Mouse (Mus musculus): Measurements from ENCODE around the gene Gucy2d.
A peak's percentile ranks its signal among the peaks of the same experiment; 100 is the strongest.

Gene Gucy2d

DNA sequence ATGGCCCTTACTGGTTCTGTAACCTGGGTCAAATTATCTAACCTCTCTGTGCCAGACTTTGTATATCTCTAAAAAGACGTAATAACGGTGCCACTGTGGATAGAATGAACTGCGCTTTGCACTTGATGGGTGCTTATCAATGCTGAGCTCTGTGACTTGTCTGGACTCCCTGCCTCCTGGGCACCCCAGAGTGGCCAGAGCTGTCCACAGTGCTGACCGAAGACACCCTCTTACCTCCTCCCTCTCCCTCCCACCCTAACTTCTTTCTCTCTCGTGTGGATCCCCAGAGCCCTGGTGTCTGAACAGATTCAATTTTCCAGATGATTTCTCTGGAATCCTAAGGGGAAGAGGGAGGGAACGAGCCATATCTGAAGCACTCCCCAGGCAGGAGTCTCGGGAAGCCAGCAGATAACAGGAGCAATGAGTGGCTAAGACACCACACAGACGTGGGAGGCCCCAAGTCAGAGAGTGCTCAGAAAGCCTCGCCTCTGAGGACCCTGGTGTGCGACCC lies at the start of gene Gucy2d:
Gene Gucy2d, plus strand, starts transcription at position 461 of the 511 bp plus-strand sequence.
- DNase-seq = no peak

DNA sequence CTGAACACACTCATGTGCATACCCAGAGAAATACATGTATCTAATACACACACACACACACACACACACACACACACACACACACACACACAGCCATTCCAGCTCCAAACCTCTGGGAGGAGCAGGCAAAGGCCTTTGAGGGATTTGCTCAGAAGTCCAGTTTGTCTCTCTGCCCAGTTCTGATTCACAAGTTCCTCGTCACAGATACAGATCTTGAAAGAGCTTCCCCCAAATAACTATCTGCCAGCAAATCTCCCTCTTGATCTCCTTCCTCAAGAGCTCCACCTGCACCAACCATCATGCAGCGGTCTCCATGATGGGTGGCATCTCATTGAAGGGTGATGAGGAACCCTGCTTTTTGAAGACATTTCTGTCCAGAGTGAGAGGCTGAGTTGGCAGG lies 49.7 kb upstream of the Gucy2d start:
- no peak for DNase-seq

DNA sequence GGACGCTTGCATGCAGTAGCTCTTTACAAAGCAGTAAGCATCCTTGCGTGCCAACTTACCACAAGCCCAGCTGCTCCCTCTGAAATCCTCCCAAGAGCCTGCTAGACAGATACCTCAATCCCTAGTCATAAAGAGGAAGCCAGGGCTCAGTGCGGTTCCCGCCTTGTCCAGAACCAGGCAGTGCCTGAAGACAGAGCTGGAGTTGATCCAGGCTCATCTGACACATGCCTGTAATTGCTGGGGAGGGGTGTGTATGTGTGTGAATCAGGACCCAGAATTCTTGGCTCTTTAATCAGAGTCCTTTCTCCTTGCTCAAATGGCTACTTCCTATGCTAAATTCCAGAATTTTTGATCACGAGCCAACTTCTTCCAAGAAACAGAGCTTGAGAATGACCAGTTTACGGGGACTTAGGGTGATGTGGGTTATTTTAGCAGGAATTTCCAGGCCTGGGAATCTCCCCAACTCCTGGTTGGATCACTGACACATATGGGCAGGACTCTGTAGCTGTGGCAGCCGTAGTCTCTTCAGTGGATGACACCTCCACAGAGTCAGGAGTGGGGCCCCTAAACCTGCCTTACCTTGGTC lies 48.8 kb upstream of the Gucy2d start:
- DNase-seq = no peak

DNA sequence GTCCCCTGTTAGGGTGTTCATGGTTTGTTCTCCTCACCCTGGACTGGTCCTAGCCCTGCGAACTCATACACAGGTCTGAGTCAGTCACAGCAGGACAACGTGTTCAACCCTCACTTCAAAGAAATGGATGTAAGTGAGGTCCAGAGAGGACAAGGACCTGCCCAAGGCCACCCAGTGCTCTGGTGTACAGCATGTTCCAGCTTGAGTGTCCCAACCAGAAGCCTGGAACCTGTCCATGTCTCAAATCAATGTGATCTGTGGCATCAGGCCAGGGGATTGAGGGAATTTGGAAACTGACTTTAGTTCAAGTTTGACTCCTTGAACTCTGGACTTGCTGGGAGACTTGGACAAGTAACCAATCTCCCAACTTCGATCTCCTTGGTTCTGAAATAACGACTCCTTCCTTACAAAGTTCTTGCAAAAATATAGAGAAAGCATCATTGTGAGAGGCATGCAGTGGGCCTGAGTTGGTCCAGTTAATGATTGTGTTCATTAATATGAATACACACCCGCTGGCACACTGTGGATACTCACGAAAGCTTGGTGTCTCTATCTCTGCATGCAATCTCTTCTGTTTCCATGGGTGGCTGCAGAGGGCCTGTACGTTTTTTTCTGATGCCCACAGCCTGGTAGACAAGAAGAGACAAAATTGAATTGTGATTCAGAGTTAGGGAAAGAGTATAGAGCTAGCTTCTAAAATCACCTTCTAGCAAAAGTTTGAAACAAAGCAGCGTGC lies 47.6 kb upstream of the Gucy2d start:
- DNase-seq = no peak

DNA sequence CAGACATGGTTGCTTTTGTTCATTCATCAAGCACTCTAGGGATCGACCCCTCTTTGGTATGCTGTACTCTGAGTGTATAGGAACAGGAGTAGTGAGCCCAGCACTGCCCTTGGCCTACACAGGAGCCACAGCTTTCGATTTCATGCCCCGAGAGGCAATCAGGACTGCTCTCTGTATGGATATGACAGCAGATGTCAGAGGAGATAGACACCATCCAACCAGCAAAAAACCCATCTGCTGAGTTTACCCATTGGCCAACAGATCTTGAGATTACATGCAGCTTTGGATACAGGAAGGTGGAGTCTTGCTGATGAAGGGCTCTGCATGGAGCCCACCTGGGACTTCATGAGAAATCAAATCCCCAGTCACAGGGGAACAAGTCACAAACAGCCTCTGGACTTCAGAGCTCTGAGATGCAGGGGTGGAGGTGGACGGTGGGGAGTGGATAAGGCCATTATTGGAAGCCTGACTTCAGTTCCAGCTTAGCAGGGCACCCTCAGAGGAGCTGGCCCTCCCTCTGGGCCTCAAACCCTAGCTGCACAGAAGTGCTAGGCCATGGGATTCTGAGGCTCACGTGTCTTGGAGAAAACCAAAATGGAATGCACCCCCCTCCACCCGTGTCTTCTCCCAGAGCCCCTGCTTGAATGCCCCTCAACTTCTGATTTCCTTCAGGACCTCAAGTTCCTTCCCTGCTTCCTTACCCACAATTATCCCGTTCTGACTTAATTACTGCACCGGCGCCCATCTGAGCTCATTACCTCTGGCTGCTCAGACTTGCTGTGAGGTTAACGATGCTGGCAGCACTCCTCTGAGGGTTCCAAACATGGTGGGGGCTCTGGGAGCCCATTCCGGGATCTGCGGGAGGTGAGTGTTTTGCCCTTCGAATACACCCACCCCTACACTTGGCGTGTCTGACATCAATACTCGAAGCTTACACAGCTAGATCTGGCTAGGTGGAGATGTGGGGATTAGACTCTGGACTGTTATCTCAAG lies 37.3 kb upstream of the Gucy2d start:
- DNase-seq = no peak

DNA sequence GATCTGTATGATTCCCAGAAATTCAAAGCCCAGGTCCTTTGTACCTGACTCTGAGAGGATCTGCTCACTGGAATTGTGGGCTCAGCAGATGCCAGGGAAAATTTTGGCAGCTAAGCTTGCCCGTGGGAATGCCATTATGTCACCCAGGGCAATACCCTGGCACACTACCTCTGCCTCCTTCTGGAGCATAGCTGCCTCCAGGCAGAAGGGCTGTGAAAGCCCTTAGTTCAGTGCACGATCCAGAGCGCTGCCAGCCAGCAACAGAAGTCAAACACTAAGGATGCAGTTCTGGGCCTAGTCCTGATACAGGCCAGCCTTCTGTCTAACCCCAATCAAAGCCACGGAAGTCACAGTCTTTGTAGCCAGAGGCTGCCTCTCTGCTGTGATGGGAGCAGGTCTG lies 36.2 kb upstream of the Gucy2d start:
- no peak for DNase-seq

DNA sequence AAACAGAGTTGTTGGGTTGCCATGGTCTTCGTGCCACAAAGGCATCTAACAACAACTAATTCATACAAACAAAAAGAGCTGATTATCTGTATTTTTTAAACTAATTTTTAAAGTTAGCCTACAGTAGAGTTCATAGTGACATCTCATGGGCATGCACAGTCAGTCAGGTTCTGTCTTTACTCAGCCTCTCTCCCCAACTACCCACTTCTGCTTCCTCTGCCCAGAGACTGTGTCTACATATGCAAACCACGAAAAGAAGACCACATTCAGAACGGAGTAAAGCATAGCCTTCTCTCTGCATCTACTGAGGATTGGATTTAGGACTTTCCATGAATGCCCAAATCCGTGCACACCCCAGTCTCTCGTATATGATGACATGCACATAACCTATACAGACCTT lies 32.6 kb upstream of the Gucy2d start:
- DNase-seq = no peak

DNA sequence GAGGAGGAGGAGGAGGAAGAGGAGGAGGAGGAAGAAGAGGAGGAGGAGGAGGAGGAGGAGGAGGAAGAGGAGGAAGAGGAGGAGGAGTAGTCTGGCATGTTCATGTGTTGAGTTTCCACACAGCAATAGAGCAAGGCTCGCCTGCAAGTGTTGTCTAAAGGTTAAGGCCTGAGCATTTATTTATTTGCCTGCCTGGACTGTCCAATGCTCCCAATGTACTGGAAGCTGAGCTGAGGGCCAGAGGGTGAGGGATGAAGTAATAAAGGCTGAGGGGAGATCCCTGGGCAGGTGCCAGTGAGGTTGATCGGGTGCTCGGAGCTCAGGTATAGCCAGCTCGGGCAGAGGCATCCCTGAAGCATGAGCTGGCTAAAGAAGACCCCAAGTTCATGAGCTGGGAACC lies 27.1 kb upstream of the Gucy2d start:
- no peak for DNase-seq

DNA sequence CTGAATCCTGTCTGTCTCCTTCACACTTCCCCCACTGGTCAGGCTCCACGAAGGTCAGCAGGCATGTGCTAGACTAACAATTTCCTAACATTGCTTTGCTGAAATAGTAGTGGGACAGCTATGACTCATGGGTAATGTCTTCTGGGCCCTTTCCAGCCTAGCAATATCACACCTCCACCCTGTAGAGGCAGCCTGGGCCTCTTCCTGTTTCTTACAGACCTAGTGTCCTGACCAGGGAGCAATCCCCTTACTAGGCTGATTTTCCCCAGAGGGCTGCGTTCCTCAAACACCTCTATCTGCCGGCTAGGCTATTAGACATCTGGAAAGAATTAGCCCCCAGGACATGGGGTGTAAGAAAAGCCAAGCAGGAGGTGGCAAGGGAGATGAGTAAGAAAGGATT lies 24.7 kb upstream of the Gucy2d start:
- no peak for DNase-seq

DNA sequence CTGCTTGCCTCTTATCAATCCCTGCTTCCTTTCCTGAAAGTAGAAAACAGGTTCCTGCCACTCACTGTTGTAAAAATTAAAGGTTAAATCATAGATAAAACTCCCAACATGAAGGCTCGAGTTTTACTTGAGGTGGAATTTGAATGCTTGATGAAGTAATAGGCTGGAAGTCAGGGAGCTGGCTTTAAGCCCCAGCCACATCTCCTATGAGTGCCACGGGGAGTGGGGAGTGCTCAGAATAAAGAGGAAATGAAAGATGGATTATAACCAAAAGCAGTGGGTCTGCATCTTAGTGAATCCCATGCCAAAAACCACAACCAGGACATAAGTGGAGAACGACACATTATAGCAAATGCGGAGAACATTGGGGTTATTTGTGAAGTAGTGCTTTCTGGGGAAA lies 24.2 kb upstream of the Gucy2d start:
- DNase-seq = no peak

DNA sequence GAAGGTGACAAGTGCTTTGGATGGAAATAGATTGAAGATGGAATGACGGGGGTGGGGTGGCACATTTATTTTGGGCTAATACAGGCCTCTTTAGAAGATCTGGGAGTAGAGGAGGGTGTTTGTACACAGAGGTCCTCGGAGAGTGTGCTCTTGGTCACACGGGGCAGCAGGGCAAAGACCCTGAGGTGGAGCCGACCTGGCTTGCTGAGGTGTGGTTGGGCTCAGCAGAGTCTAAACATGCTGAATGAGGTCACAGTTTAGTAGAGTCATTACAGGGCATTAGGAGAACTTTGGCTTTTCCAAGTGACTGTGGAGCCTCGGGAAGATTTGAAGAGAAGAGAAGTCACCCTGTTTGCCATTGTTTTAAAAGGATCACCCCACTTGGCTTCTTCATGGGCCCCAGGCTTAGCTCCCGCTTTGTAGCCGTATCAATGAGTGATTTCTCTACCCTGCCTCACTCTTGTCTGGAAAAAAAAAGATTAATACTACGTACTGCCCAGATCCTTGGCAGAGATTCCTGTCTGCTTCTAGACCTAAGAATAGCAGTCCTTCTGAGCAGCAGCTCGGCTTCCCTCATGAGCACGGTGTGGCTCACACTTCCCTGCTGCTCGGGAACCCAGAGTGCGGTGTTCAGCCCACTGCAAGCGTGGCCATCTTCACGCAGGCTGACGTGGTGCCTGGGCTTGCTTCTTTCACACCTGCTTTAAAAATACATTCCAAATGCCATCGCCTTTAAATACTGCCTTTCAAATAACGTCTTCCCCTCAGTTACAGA lies 22.0 kb upstream of the Gucy2d start:
- DNase-seq = no peak

DNA sequence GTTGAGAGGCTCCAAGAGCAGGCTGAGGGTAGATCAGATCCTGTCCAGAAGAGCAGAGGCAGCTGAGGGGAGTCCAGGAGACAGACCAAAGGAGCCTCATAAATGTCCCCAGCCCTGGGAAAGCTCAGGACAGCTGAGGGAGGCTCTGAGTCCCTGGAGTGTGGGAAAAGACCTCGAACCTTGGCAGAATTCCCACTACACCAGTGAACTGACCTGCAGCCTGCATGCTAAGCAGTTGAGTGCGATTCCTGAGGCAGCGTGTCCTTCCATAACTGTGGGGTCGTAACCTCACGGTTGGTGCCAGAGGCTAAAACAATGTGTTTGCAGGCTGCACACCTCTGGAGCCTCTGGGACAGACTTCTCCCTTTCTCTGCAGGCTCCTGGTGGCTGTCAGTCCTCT lies 20.9 kb upstream of the Gucy2d start:
- DNase-seq = no peak

DNA sequence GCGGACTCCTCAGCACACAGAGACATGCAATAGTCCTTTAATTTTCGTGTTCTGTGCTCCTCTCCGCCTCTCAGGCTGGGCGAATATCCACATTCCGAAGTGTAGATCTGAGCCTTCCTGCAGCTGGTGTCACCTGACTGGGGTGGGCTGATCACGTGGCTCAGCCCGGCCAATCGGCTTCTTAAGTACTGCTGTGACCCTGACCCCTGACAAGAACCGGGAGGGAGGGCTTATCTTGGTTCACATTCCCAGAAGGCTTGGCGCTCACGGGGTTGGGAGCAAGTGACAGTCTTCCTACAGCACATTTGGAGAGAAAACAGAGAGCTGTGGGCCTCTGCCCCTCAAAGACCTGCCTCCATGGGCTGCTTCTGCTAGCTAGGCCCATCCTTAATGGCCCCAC lies 16.7 kb upstream of the Gucy2d start:
- no peak for DNase-seq

DNA sequence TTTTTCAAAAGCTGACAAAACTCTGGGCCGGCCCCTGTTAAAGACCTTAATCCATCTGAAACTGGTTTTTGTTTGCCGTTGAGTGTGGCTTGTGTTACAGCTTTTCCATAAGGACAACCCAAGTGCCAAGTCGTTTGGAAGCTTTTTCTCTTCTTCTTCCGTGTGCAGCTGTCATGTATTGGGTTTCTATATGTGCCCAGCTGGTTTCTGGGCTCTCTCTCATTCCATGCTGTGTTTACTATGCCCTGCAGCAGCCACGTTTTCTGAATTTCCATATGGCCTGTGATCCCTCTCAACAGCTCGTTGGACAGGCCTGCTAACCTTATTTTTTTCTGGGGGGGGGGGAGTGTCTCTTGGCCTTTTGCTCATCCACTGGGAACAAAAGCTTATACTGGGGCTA lies 15.8 kb upstream of the Gucy2d start:
- no peak for DNase-seq

DNA sequence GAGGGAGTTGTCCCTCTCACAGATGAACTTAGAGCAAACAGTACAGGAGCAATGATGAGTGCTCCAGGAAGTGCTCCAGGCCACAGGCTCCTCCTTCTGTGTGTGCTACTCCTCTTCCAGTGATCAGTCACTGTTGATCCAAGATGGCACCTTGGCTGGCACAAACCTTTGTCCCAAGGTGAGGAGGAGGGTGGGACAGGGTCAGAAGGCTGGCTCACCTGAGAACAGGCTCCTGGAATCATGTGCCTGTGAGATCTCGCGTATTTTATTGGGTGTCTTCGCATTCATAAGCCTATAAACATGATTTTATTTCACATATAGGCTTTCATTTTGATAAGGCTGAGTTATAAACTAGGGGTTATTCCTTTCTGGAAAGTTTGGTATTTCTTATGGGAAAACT lies 14.7 kb upstream of the Gucy2d start:
- DNase-seq = no peak

DNA sequence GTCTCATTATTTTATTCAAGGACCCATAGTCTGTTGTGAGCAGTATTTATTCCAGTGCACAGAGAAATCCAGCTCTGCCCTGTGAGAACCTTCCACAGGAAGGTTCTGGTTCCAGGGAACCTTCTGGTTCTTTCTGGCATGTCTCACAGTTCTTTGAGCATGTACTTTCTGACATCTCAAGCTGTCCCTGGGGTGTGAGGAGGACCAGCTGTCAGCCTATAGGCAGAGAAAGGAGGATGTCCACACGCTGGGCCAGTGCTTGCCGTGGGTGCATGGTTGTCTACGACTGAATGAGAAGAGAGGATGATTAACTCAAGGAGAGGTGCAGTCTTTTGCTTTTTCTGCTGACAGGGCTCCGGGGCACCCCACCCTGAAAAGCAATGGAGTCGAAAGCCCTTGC lies 13.6 kb upstream of the Gucy2d start:
- DNase-seq = no peak

DNA sequence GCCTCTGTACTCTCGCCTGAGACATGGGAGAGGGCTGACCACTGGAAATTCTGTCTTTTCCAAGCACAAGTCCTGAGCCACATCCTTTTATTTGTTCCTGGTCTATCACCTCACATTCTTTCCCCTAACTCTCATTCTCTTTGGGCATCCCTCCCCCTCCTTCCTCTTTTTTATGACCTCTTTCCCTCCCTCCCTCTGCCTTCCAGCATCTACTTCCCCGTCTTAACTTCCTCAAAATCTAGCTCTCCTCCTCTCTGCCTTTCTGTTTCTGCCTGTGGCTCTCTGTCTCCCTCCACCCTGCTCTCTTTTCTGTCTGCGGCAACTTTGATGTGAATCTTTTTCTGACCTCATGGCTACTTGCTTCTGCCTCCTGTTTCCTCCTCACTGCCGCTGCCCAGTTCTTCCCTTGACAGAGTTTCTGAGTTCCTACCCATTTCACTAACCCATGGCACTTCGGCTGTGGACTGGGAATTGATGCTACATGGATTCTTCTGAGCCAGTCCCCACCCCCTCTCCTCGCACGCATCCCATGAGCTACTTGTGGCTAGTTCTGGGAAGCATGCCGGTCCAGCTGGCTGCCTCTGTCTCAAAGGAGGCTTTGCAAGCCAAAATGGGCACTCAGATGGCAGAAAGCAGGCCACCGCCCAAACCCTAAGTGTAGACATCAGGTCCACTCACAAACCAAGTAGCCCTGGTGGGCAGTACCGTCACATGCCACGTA lies 12.9 kb upstream of the Gucy2d start:
- DNase-seq = no peak

DNA sequence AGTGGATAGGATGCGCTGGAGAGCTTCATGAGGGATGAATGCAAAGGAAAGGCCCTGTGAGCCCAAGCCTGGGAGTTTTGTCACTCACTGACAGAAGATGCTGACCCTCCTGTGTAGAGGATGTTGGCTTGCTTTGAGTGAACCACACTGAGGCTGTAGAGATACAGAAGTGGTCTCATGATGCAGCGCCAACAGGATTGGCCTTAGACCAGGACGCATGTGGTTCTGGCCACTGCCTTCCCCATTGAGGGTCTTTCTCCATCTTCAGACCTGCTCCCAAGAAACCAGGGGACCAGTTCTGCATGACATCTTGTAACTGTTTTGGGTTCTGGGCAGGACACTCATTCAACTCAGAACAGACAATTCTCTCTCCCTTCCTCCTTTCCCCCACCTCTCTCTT lies 10.6 kb upstream of the Gucy2d start:
- DNase-seq = no peak

DNA sequence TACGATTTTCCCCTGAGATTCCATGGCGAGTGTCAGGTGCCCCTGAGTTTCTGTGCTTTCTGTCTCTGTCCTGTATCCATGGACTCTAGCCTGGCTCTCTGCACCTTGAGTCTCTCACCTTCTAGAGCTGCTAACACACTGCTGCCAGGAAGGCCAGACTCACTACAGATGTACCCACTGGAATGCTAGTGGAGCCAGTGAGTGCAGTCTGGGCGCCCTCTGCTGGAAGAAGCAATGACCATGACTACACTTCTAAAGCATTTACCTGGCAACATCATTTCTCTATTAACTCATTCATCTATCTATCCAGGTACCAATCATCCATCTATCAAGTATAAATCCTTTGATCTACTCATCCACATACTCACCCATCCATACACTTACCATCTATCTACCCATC lies 9.4 kb upstream of the Gucy2d start:
- DNase-seq = peak; percentile 25 to 30

DNA sequence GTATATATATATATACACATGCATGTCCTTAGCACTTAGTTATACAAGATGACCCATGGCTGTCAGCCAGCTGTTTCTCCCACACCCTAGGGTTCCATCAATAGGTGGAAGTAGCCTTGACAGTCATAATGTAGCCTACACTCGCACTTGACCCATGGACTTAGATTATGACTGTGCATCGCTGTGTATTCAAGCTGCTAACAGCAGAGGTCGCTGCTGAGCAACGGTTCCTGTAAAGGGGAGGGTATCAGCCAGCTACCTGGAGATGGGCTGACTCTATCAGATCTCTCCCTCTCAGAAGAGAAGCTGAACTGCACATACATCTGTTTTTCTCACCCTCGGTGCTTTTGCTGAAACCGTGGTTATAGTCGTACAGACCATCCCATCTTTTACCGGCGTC lies 2.6 kb upstream of the Gucy2d start:
- peak; percentile 51 to 62 for DNase-seq

DNA sequence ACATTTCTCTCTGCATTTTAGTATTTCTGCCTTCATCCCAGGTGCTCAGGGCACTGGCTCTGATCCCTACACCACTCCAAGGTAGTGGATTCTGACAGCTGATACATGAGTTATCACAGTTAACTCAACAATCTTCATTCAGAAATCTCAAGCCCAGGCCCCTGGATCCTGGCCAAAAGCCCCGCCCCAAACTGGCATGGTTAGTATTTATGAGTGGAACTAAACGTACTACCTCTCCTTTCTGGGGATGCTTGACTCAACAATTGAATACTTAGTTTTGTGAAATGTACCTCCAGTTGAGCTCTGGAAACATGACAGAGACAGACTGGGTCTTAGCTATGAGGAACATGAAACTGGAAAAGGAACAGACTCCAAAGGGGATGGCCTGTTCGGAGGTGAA lies 6.7 kb downstream of the Gucy2d start:
- DNase-seq = no peak
